Mouse (Mus musculus) urinary bladder, adult 18-20 months (tissue): ENCODE results near the gene Gm4312.
"Not testable (repeated sequence)": the region's sequence is repeated elsewhere in the genome, so short reads cannot be mapped to it uniquely, and the experiment has no call there.

Experiments used
- DNase-seq, 2 experiments: peaks; one replicate each; pipeline ENCODE4 v3.0.0; 2022; ENCODE audit warnings: low spot score in 2 of 2, mixed read lengths in 2 of 2

Gene Gm4312

GRCm38 (mm10) chr10:100382460-100382859 is at the start of gene Gm4312:
Gm4312 (minus strand) TSS chr10:100382560.
- DNase-seq = not testable (repeated sequence)

GRCm38 (mm10) chr10:100427592-100427991 is 45.2 kb upstream of the Gm4312 start:
- no peak for DNase-seq

- DNase-seq = no peak
These were observed 33.2 kb upstream of the Gm4312 start for GRCm38 (mm10) chr10:100415566-100415965.

- DNase-seq = not testable (repeated sequence)
These were observed 19.9 kb upstream of the Gm4312 start for GRCm38 (mm10) chr10:100402301-100402700.

GRCm38 (mm10) chr10:100361038-100361437 is 21.3 kb downstream of the Gm4312 start, which contains the start of gene Gm4307:
Gm4307 (plus strand) TSS chr10:100361338.
- DNase-seq = not testable (repeated sequence)

GRCm38 (mm10) chr10:100356841-100357240 is 25.5 kb downstream of the Gm4312 start:
- DNase-seq = peak; percentile 0 to 2

- not testable (repeated sequence) for DNase-seq
These were observed 31.6 kb downstream of the Gm4312 start, which contains the start of gene Gm4305 for GRCm38 (mm10) chr10:100350793-100351192. Gm4305 (plus strand) TSS chr10:100351093.

GRCm38 (mm10) chr10:100345672-100346071 is 36.7 kb downstream of the Gm4312 start, which contains the start of gene Gm4303:
Gm4303 (plus strand) TSS chr10:100345972.
- not testable (repeated sequence) for DNase-seq

- not testable (repeated sequence) for DNase-seq
These were observed 41.8 kb downstream of the Gm4312 start, which contains the start of gene Gm4302 for GRCm38 (mm10) chr10:100340536-100340935. Gm4302 (plus strand) TSS chr10:100340836.

GRCm38 (mm10) chr10:100335376-100335775 is 47.0 kb downstream of the Gm4312 start, which contains the start of gene Gm4301:
Gm4301 (plus strand) TSS chr10:100335676.
- not testable (repeated sequence) for DNase-seq
